Mouse (Mus musculus): Measurements from ENCODE around the gene Clec2g. TPM values are rescaled to one million over a fixed set of nuclear protein-coding genes. Genes with fewer than 3 reads are reported as not detected.
"Not testable (repeated sequence)": the region's sequence is repeated elsewhere in the genome, so short reads cannot be mapped to it uniquely, and the experiment has no call there.

The Clec2g gene
- 0.35 TPM in 1 of 2 replicates, not detected in the other for polyA plus RNA-seq (2012; rRNA removed)

- H3K4me1 ChIP-seq (ENCODE audit: control insufficient read depth, insufficient read depth, insufficient read length); H3K27me3 ChIP-seq (ENCODE audit: control insufficient read depth, insufficient read depth, low read length); DNase-seq (ENCODE audit: low read depth in 1 of 2, low spot score in 2 of 2); H3K36me3 ChIP-seq (ENCODE audit: control insufficient read depth, insufficient read depth, low read length); H3K27ac ChIP-seq (ENCODE audit: insufficient read depth, low read length); H3K4me3 ChIP-seq (ENCODE audit: extremely low read depth, insufficient read depth, insufficient read length): not testable (repeated sequence)
- WGBS: 90% methylated on average over 4 of the region's 4 CpGs
Measured at GRCm38 (mm10) chr6:128934081-128934480, at the start of gene Clec2g. TSS of gene Clec2g (plus strand) at chr6:128934381.

- peak; percentile 72 for TF ChIP-seq POLR2A (IDR thresholded peaks at IDR 0.05; ENCODE audit: low read depth, low read length)
- H3K4me1 ChIP-seq (ENCODE audit: control insufficient read depth, insufficient read depth, insufficient read length); H3K27me3 ChIP-seq (ENCODE audit: control insufficient read depth, insufficient read depth, low read length); H3K36me3 ChIP-seq (ENCODE audit: control insufficient read depth, insufficient read depth, low read length): not testable (repeated sequence)
- WGBS: 16% methylated on average over 6 of the region's 6 CpGs
- Histone ChIP-seq H3K4me3 (ENCODE audit: extremely low read depth, insufficient read depth, insufficient read length) (peak within 1 kb of the TSS; percentile 68), H3K27ac (ENCODE audit: insufficient read depth, low read length) (peak within 1 kb of the TSS; percentile 65)
- DNase-seq (ENCODE audit: low read depth in 1 of 2, low spot score in 2 of 2): peak; percentile 81 to 86
Measured at GRCm38 (mm10) chr6:128887091-128887790, 46.9 kb upstream of the Clec2g start, which contains the start of gene Clec2i. TSS of gene Clec2i (plus strand) at chr6:128887588.

- Histone ChIP-seq H3K4me3 (ENCODE audit: extremely low read depth, insufficient read depth, insufficient read length) (peak overlapping the region; percentile 68), H3K4me1 (ENCODE audit: control insufficient read depth, insufficient read depth, insufficient read length) (peaks cover 3% of the 10 kb centered on the region; the same call in 1 of the 2 replicates), H3K27ac (ENCODE audit: insufficient read depth, low read length) (peak overlapping the region; percentile 65), H3K36me3 (ENCODE audit: control insufficient read depth, insufficient read depth, low read length) (peaks cover 2% of the 10 kb centered on the region; the same call in 1 of the 2 replicates), H3K27me3 (ENCODE audit: control insufficient read depth, insufficient read depth, low read length) (no peaks in the 10 kb centered on the region)
- 6% methylated on average over 5 of the region's 5 CpGs for WGBS
- TF ChIP-seq POLR2A (IDR thresholded peaks at IDR 0.05; ENCODE audit: low read depth, low read length) (no peak), CTCF (IDR thresholded peaks at IDR 0.05; ENCODE audit: extremely low read depth, insufficient read depth, insufficient read length, insufficient replicate concordance) (no peak)
- peak; percentile 61 to 76 for DNase-seq (ENCODE audit: low read depth in 1 of 2, low spot score in 2 of 2)
Measured at GRCm38 (mm10) chr6:128888834-128889233, 45.3 kb upstream of the Clec2g start.

- Histone ChIP-seq H3K4me1 (ENCODE audit: control insufficient read depth, insufficient read depth, insufficient read length) (peaks cover 3% of the 10 kb centered on the region; the same call in 1 of the 2 replicates), H3K27ac (ENCODE audit: insufficient read depth, low read length) (peak within 1 kb of the TSS; percentile 91), H3K4me3 (ENCODE audit: extremely low read depth, insufficient read depth, insufficient read length) (peak within 1 kb of the TSS; percentile 68), H3K27me3 (ENCODE audit: control insufficient read depth, insufficient read depth, low read length) (no peaks in the 10 kb centered on the region), H3K36me3 (ENCODE audit: control insufficient read depth, insufficient read depth, low read length) (peaks cover 12% of the 10 kb centered on the region)
- 5% methylated on average over 2 of the region's 2 CpGs for WGBS
- no peak for TF ChIP-seq CTCF (IDR thresholded peaks at IDR 0.05; ENCODE audit: extremely low read depth, insufficient read depth, insufficient read length, insufficient replicate concordance)
- no peak for TF ChIP-seq POLR2A (IDR thresholded peaks at IDR 0.05; ENCODE audit: low read depth, low read length)
- peak; percentile 31 to 45 for DNase-seq (ENCODE audit: low read depth in 1 of 2, low spot score in 2 of 2)
Measured at GRCm38 (mm10) chr6:128890948-128891355, 43.2 kb upstream of the Clec2g start, which contains the start of gene BC035044. TSS of gene BC035044 (minus strand) at chr6:128891126.

- DNase-seq (ENCODE audit: low read depth in 1 of 2, low spot score in 2 of 2): no peak
- WGBS: 73% methylated on average over 3 of the region's 3 CpGs
- no peaks in the 10 kb centered on the region for H3K27me3 ChIP-seq (ENCODE audit: control insufficient read depth, insufficient read depth, low read length)
- no peak overlapping the region for H3K27ac ChIP-seq (ENCODE audit: insufficient read depth, low read length)
- TF ChIP-seq CTCF (IDR thresholded peaks at IDR 0.05; ENCODE audit: extremely low read depth, insufficient read depth, insufficient read length, insufficient replicate concordance) (no peak), POLR2A (IDR thresholded peaks at IDR 0.05; ENCODE audit: low read depth, low read length) (no peak)
- H3K36me3 ChIP-seq (ENCODE audit: control insufficient read depth, insufficient read depth, low read length): peaks cover 16% of the 10 kb centered on the region
- no peak overlapping the region for H3K4me3 ChIP-seq (ENCODE audit: extremely low read depth, insufficient read depth, insufficient read length)
- 0 out of 2 replicates have a peak, but pooled peaks cover 3% of the 10 kb centered on the region for H3K4me1 ChIP-seq (ENCODE audit: control insufficient read depth, insufficient read depth, insufficient read length)
Measured at GRCm38 (mm10) chr6:128895404-128896001, 38.7 kb upstream of the Clec2g start.

GRCm38 (mm10) chr6:128900044-128900443 is 34.1 kb upstream of the Clec2g start:
- H3K36me3 ChIP-seq (ENCODE audit: control insufficient read depth, insufficient read depth, low read length): peaks cover 8% of the 10 kb centered on the region
- WGBS: 78% methylated on average over 2 of the region's 2 CpGs
- H3K27me3 ChIP-seq (ENCODE audit: control insufficient read depth, insufficient read depth, low read length): no peaks in the 10 kb centered on the region
- no peak overlapping the region for H3K27ac ChIP-seq (ENCODE audit: insufficient read depth, low read length)
- no peak overlapping the region for H3K4me3 ChIP-seq (ENCODE audit: extremely low read depth, insufficient read depth, insufficient read length)
- no peak for DNase-seq (ENCODE audit: low read depth in 1 of 2, low spot score in 2 of 2)
- peaks cover 2% of the 10 kb centered on the region; the same call in 1 of the 2 replicates for H3K4me1 ChIP-seq (ENCODE audit: control insufficient read depth, insufficient read depth, insufficient read length)
- TF ChIP-seq POLR2A (IDR thresholded peaks at IDR 0.05; ENCODE audit: low read depth, low read length): no peak
- TF ChIP-seq CTCF (IDR thresholded peaks at IDR 0.05; ENCODE audit: extremely low read depth, insufficient read depth, insufficient read length, insufficient replicate concordance): no peak

- H3K4me3 ChIP-seq (ENCODE audit: extremely low read depth, insufficient read depth, insufficient read length); H3K27me3 ChIP-seq (ENCODE audit: control insufficient read depth, insufficient read depth, low read length); H3K27ac ChIP-seq (ENCODE audit: insufficient read depth, low read length); H3K36me3 ChIP-seq (ENCODE audit: control insufficient read depth, insufficient read depth, low read length); H3K4me1 ChIP-seq (ENCODE audit: control insufficient read depth, insufficient read depth, insufficient read length); DNase-seq (ENCODE audit: low read depth in 1 of 2, low spot score in 2 of 2): not testable (repeated sequence)
- WGBS: 42% methylated on average over 6 of the region's 6 CpGs
Measured at GRCm38 (mm10) chr6:128900796-128901552, 33.2 kb upstream of the Clec2g start.

Data from spleen, adult 2 months (tissue).